Mouse (Mus musculus) stomach, embryonic 16.5 days (tissue): ENCODE results near the gene Ajm1. TPM values are rescaled to one million over a fixed set of nuclear protein-coding genes. Genes with fewer than 3 reads are reported as not detected.

Source experiments
- ATAC-seq: fragments of 200-750 bp; cut with Nextera tagmentation; 2 replicates; pipeline ENCODE4 v1.8.0; 2017; ENCODE audit warnings: moderate number of reproducible peaks, moderate TSS enrichment; ENCODE audit not compliant: insufficient read depth, low FRiP score
- H3K27ac ChIP-seq: fragments of 300-500 bp; sonication (generic); 2 replicates; pipeline ENCODE4 v1.5.1; 2014; ENCODE audit warnings: low read length
- H3K27me3 ChIP-seq: fragments of 300-500 bp; sonication (generic); 2 replicates; pipeline ENCODE4 v1.6.1; 2014; ENCODE audit warnings: low read length, control low read depth, mixed read lengths; ENCODE audit not compliant: control insufficient read depth, insufficient read depth
- H3K36me3 ChIP-seq: fragments of 300-500 bp; sonication (generic); 2 replicates; pipeline ENCODE4 v1.6.1; 2014; ENCODE audit warnings: low read length; ENCODE audit not compliant: control insufficient read depth, insufficient read depth
- H3K4me1 ChIP-seq: fragments of 300-500 bp; sonication (generic); 2 replicates; pipeline ENCODE4 v1.6.1; 2014; ENCODE audit warnings: low read length, control low read depth, mixed read lengths; ENCODE audit not compliant: control insufficient read depth, insufficient read depth
- H3K4me2 ChIP-seq: fragments of 300-500 bp; sonication (generic); 2 replicates; pipeline ENCODE4 v1.6.1; 2014; ENCODE audit warnings: low read depth, low read length, mixed read lengths
- H3K4me3 ChIP-seq: fragments of 300-500 bp; sonication (generic); replicated peaks from 2 replicates; pipeline ENCODE4 v1.5.1; 2014; ENCODE audit warnings: mild to moderate bottlenecking, low read length
- H3K9ac ChIP-seq: fragments of 300-500 bp; sonication (generic); 2 replicates; pipeline ENCODE4 v1.6.1; 2014; ENCODE audit warnings: low read length
- H3K9me3 ChIP-seq: fragments of 300-500 bp; sonication (generic); replicated peaks from 2 replicates; pipeline ENCODE4 v1.6.1; 2016; ENCODE audit warnings: low read length, control low read depth; ENCODE audit not compliant: control insufficient read depth
- WGBS: fragments of 180-500 bp; shearing (Covaris S2); extraction: QIAGEN DNeasy Blood & Tissue Kit; methylation state at CpG from one replicate; pipeline ENCODE4 v1.1.7; 2014; 5-methylcytosine and 5-hydroxymethylcytosine counted together
- polyA plus RNA-seq: library from polyadenylated mRNA; unstranded; fragments of >200 nt; fragmentation: Nextera tagmentation; extraction: Ambion mirVana; gene quantifications from 2 replicates; pipeline ENCODE4 v1.2.1, GENCODE M21; 2015

The Ajm1 gene
- polyA plus RNA-seq, 1 experiment from 2014 or later = 0.94 TPM

DNA sequence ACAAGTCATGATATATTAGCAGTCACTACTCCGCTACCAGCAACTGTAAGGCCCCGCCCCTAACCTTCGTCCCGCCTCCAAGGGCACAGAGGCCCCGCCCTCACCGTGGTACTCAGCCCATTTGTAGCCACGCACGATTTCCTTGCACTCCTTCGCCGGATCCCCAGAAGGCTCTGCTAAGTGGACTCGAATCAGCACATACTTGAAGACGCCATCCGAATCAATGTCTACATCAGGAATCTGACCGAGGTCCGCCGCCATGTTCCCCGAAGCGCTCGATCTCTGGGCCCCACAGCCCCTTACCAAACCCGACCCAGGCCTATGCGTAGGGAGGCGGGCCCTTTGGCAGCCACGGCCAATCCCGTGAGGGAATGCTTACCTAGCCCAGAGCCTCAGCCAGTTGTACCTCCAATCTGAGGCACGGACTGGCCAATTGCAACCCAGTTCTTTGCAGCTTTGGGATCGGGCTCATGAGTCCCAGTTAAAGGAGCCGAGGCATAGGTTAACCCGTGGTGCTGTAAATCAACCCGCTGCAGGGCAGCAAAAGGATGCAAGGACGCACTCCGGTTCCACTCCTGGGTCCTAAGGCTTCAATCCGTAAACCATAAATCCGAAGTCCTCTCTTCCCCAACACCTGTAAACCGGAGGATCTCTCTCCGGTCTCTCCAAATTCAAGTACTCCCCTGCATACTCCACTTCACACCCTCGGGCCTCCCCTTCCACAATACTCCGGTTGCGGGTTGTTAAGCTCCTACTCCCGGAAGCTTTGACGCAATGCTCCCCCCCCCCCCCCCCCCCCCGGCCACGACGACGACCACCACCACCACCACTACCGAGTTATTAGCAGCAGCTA lies 6.8 kb downstream of the Ajm1 start, which contains the start of the genes Mamdc4 and Phpt1:
TSS of gene Mamdc4 (minus strand) at position 267 of the 853 bp plus-strand sequence.
TSS of gene Phpt1 (minus strand) at position 646 of the 853 bp plus-strand sequence.
- Histone ChIP-seq H3K4me3 (peak within 1 kb of the TSS; percentile 67), H3K4me2 (peak within 1 kb of the TSS; percentile 96), H3K9me3 (no peaks in the 10 kb centered on the region), H3K9ac (peak within 1 kb of the TSS; percentile 87), H3K4me1 (peaks cover 38% of the 10 kb centered on the region), H3K27me3 (peaks cover 37% of the 10 kb centered on the region), H3K27ac (peak within 1 kb of the TSS; percentile 97), H3K36me3 (0 out of 2 replicates have a peak, but pooled peaks cover 7% of the 10 kb centered on the region)
- peak; percentile 98 for ATAC-seq
- WGBS = 0% methylated on average over 44 of the region's 45 CpGs

DNA sequence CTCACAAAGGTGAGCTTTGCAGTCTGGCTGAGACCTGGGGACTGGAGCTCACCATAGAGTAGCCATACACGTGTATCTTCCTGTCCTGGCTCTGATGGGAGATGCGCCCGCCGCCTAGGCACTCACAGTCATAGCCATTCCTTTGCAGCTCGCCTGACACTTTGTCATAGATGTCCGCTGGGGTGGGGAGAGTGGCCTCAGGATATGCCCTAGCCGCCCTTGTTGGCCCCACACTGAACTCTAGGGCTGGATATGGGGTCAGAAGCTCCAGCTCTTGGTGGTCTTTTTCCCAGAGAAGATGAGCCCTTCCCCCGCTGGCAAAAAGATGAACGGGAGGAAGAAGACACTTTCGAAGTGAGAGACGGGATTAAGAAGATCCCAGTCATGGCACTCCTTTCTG lies 7.4 kb downstream of the Ajm1 start:
- H3K36me3 ChIP-seq = 0 out of 2 replicates have a peak, but pooled peaks cover 7% of the 10 kb centered on the region
- peak overlapping the region; percentile 87 for H3K9ac ChIP-seq
- H3K4me2 ChIP-seq = peak overlapping the region; percentile 96
- peak overlapping the region; percentile 97 for H3K27ac ChIP-seq
- peaks cover 31% of the 10 kb centered on the region for H3K4me1 ChIP-seq
- H3K27me3 ChIP-seq = peaks cover 30% of the 10 kb centered on the region
- no peaks in the 10 kb centered on the region for H3K9me3 ChIP-seq
- H3K4me3 ChIP-seq = peak overlapping the region; percentile 67
- WGBS = 11% methylated on average over 11 of the region's 11 CpGs
- ATAC-seq = no peak

DNA sequence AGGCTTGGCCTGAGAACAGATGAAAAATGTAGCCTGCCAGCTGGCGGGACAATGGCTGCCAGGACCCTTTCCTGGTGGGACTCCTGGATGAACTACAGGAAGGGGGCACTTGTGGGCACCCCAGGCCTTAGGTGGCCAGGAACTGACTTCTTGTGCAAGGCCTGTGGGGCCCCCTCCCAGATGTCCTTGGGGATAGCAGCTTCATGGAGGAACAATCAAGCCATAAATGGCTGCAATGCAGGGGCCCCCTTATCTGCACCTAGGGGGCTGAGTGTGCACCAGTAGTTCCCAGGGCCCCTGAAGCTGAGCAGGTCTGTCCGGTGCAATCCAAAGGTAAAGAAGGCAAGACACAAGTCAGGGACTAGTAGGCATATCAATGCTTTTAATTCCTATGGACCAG lies 8.5 kb downstream of the Ajm1 start:
- Histone ChIP-seq H3K4me3 (peak overlapping the region; percentile 67; the same call in 1 of the 2 replicates), H3K36me3 (0 out of 2 replicates have a peak, but pooled peaks cover 7% of the 10 kb centered on the region), H3K9me3 (no peaks in the 10 kb centered on the region), H3K27me3 (peaks cover 20% of the 10 kb centered on the region), H3K27ac (no peak overlapping the region), H3K9ac (0 out of 2 replicates have a peak overlapping the region, but pooled peaks have one; percentile 28), H3K4me1 (peaks cover 29% of the 10 kb centered on the region), H3K4me2 (peak overlapping the region; percentile 96)
- ATAC-seq = no peak
- 84% methylated on average over 2 of the region's 2 CpGs for WGBS

DNA sequence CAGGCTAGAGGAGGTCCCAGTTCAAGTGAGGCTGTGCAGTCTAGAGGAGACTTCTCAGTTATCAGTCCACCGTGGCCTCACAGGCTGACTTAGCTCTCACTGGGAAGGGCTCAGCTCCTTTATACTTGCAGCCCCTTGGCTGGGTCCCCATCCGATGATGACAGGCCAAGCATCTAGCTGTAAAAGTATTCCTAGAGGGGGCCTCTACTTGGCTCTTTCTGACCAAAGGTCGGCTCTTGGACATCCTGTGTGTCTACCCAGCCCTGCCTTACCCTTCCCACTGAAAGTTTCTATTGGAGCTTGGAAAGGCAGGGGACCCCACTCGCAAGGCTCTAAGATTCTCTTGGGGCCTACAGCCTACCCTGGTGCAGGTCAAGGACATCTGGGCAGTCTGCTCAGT lies 10.3 kb downstream of the Ajm1 start:
- no peak overlapping the region for H3K4me2 ChIP-seq
- H3K9ac ChIP-seq = no peak overlapping the region
- 0 out of 2 replicates have a peak, but pooled peaks cover 7% of the 10 kb centered on the region for H3K36me3 ChIP-seq
- no peak overlapping the region; the same call in 1 of the 2 replicates for H3K27ac ChIP-seq
- H3K27me3 ChIP-seq = 0 out of 2 replicates have a peak, but pooled peaks cover 1% of the 10 kb centered on the region
- 83% methylated on average over 4 of the region's 4 CpGs for WGBS
- no peak overlapping the region for H3K4me3 ChIP-seq
- H3K9me3 ChIP-seq = no peaks in the 10 kb centered on the region
- H3K4me1 ChIP-seq = peaks cover 16% of the 10 kb centered on the region
- ATAC-seq = no peak

DNA sequence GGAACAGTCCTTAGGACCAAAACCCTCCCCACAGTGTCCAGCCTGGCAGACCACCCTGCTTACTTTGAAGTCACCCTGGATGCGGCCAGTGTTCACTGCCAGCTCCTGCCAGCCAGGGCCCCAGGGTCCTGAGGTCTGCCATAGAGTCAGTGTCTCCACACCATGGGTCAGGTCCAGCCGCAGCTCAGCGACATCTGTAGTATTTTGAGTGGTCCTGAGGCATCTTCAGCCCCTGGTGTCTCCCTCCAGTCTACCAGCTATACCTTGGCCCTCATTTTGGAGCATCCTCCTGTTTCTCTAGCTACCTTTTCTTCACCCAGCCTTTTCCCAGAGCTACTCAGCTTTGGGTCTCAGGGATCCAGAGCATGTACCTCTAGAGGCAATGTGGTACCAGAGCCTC lies 12.2 kb downstream of the Ajm1 start:
- 85% methylated on average over 3 of the region's 3 CpGs for WGBS
- no peak for ATAC-seq
- Histone ChIP-seq H3K9me3 (no peaks in the 10 kb centered on the region), H3K27me3 (no peaks in the 10 kb centered on the region), H3K36me3 (0 out of 2 replicates have a peak, but pooled peaks cover 7% of the 10 kb centered on the region), H3K4me2 (no peak overlapping the region), H3K4me1 (peaks cover 8% of the 10 kb centered on the region), H3K4me3 (no peak overlapping the region), H3K27ac (no peak overlapping the region; the same call in 1 of the 2 replicates), H3K9ac (0 out of 2 replicates have a peak overlapping the region, but pooled peaks have one; percentile 2)

DNA sequence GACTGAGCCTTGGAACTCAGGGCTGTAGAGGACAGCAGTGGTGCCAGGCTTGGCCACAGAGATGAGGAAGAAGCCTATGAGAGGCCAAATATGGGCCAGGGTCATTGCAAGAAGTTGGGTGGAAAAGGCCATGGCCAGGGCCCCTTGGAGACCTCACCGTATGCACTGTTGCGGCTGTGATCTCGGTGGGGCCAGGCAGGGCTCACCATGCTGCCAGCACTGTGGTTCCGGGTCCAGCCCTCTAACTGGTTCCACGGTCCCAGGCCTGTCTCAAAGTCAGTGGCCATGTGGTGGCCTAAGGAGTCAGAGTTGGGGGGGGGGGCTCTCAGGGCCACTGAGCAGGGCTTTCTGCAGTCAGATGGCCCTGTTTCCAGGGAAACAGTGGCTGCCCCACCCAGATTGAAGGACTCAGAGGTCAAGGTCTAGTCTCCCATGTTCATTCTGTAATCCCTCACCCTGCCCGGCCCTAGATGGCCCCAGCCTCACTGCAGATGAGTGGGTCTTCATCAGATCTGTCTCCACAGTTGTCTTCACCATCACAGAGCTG lies 13.0 kb downstream of the Ajm1 start:
- WGBS = 86% methylated on average over 6 of the region's 6 CpGs
- Histone ChIP-seq H3K27me3 (no peaks in the 10 kb centered on the region), H3K36me3 (0 out of 2 replicates have a peak, but pooled peaks cover 7% of the 10 kb centered on the region), H3K9me3 (no peaks in the 10 kb centered on the region), H3K4me3 (no peak overlapping the region), H3K9ac (0 out of 2 replicates have a peak overlapping the region, but pooled peaks have one; percentile 17), H3K4me1 (peaks cover 1% of the 10 kb centered on the region), H3K27ac (no peak overlapping the region), H3K4me2 (no peak overlapping the region)
- no peak for ATAC-seq

DNA sequence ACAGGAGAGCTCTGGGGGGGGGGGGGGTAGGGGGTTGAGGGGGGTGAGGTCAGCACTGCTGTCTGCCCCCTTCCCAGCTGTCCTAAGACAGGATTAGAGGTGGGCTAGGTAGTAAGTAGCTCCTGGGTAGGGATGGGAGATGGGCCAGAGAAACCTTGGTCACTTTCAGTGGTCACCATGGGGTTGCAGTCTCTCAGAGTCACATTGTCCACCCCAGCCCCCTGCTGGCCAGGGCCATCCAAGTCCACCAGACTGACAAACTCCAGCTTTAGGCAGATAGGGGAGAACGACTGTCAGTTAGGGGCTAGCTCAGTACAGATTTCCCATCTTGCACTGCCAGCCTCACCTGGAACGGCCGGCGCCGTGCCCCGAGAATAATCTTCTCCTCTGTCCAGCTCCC lies 15.0 kb downstream of the Ajm1 start:
- Histone ChIP-seq H3K27ac (no peak overlapping the region), H3K27me3 (no peaks in the 10 kb centered on the region), H3K9ac (no peak overlapping the region), H3K9me3 (no peaks in the 10 kb centered on the region), H3K4me2 (no peak overlapping the region), H3K4me1 (no peaks in the 10 kb centered on the region), H3K36me3 (peaks cover 24% of the 10 kb centered on the region), H3K4me3 (no peak overlapping the region)
- WGBS = 87% methylated on average over 6 of the region's 6 CpGs
- ATAC-seq = no peak

DNA sequence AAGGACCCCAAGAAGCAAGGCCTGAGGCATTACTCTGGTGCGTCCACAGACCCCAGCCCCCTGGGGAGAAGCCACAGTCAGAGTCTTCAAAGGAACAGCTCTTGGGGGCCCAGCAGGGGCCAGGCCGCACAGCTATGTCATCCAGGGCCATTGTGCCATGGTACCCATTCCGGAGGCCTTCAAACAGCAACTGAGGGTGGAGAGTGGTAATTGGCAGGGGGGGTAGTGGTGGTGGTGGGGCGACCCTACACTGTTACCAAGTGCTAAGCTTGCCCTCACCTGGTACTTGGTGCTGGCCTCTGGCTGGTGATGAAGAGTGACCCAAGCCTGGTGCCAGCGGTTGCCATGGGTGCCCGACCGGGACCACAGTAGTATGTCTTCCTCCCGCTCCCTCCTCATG lies 15.8 kb downstream of the Ajm1 start:
- no peaks in the 10 kb centered on the region for H3K27me3 ChIP-seq
- no peak overlapping the region for H3K9ac ChIP-seq
- no peak overlapping the region for H3K4me2 ChIP-seq
- peaks cover 25% of the 10 kb centered on the region for H3K36me3 ChIP-seq
- WGBS = 87% methylated on average over 8 of the region's 8 CpGs
- no peak for ATAC-seq
- no peak overlapping the region for H3K4me3 ChIP-seq
- no peaks in the 10 kb centered on the region for H3K4me1 ChIP-seq
- H3K9me3 ChIP-seq = no peaks in the 10 kb centered on the region
- no peak overlapping the region for H3K27ac ChIP-seq

DNA sequence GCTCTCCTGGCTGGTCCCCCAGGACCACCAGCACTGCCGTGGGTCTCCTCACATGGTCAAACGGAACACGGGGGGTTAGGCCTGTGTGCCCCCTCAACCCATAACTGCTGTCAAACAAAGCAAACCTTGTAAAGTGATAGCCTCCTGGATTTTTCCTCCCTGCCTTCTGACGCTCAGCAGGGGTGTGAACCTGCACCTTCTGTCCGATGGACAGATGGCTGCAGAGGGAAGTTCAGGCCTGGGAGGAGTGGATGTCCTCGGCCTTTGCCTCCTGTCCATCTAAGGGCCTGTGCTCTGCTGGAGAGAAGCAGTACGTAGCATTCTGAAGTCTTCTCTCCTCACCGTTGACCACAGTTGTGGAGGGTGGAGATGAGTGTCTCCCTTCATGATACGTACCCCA lies 19.6 kb downstream of the Ajm1 start:
- H3K9ac ChIP-seq = no peak overlapping the region
- H3K4me1 ChIP-seq = peaks cover 15% of the 10 kb centered on the region
- no peak for ATAC-seq
- H3K4me2 ChIP-seq = no peak overlapping the region
- WGBS = 78% methylated on average over 9 of the region's 9 CpGs
- peaks cover 22% of the 10 kb centered on the region for H3K36me3 ChIP-seq
- H3K4me3 ChIP-seq = no peak overlapping the region
- H3K9me3 ChIP-seq = no peaks in the 10 kb centered on the region
- no peaks in the 10 kb centered on the region for H3K27me3 ChIP-seq
- no peak overlapping the region for H3K27ac ChIP-seq
